Mouse (Mus musculus): ENCODE data around the gene Golga4.

DNA sequence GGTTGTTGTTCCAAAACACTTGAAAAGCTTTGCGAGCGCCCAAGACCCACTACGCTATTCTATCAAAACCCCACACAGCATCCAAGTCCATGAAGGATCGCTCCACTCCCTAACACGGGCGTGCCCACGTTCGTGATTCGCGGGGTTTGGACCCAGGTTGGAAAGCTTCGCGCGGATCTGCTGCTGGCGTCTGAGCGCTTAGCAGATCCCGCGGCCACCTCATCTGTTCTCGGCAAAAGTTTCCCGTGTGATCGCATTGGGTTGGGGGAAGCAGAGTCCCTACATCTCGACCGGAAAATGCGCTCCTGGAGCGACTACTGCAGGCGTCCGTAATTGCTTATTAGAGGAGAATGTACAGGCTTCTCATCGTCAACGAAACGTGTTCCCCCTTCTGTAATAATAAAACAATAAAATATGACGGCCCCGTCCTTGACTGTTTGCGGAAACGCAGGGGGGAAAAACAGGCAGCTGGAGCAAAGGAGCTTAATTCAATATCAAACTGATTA is 29.2 kb upstream of the Golga4 start:
- TF ChIP-seq POLR2A (IDR thresholded peaks at IDR 0.05; ENCODE audit: insufficient read length, low read depth) (no peak), E2F4 (IDR thresholded peaks at IDR 0.05; ENCODE audit: insufficient read depth) (no peak), CEBPB (IDR thresholded peaks at IDR 0.05; ENCODE audit: insufficient read depth, poor library complexity, severe bottlenecking) (no peak), MYOD1 (IDR thresholded peaks at IDR 0.05; ENCODE audit: control insufficient read depth in 1 of 3, insufficient read length in 2 of 3, low read depth in 2 of 3) (no peak), POLR2AphosphoS2 (IDR thresholded peaks at IDR 0.05; ENCODE audit: insufficient read length, low read depth) (no peak), TCF12 (IDR thresholded peaks at IDR 0.05; ENCODE audit: insufficient read depth, poor library complexity, severe bottlenecking) (no peak), TCF3 (IDR thresholded peaks at IDR 0.05; ENCODE audit: insufficient read length, low read depth) (no peak), USF1 (IDR thresholded peaks at IDR 0.05; ENCODE audit: low read depth) (no peak), REST (IDR thresholded peaks at IDR 0.05; ENCODE audit: insufficient read depth, insufficient read length) (no peak)
